Mouse (Mus musculus): Measurements from ENCODE around the gene Egfem1.

Egfem1 gene

GRCm38 (mm10) chr3:29578055-29578860 lies 496.4 kb downstream of the Egfem1 start:
- no peak for DNase-seq (ENCODE audit: inconsistent ontology term)

GRCm38 (mm10) chr3:29582749-29583148 lies 500.9 kb downstream of the Egfem1 start:
- DNase-seq (ENCODE audit: inconsistent ontology term): no peak

GRCm38 (mm10) chr3:29602140-29602539 lies 520.3 kb downstream of the Egfem1 start:
- DNase-seq (ENCODE audit: inconsistent ontology term): no peak

GRCm38 (mm10) chr3:29608713-29609112 lies 526.9 kb downstream of the Egfem1 start:
- DNase-seq (ENCODE audit: inconsistent ontology term): peak; percentile 16

GRCm38 (mm10) chr3:29609174-29609573 lies 527.4 kb downstream of the Egfem1 start:
- no peak for DNase-seq (ENCODE audit: inconsistent ontology term)

GRCm38 (mm10) chr3:29619586-29619985 lies 537.8 kb downstream of the Egfem1 start:
- no peak for DNase-seq (ENCODE audit: inconsistent ontology term)

GRCm38 (mm10) chr3:29639819-29640218 lies 558.0 kb downstream of the Egfem1 start:
- DNase-seq (ENCODE audit: inconsistent ontology term): no peak

GRCm38 (mm10) chr3:29666796-29667195 lies 585.0 kb downstream of the Egfem1 start:
- no peak for DNase-seq (ENCODE audit: inconsistent ontology term)

GRCm38 (mm10) chr3:29689367-29690285 lies 607.8 kb downstream of the Egfem1 start:
- DNase-seq (ENCODE audit: inconsistent ontology term): peak; percentile 82

GRCm38 (mm10) chr3:29701126-29701525 lies 619.3 kb downstream of the Egfem1 start:
- peak; percentile 79 for DNase-seq (ENCODE audit: inconsistent ontology term)

GRCm38 (mm10) chr3:29706816-29707215 lies 625.0 kb downstream of the Egfem1 start:
- no peak for DNase-seq (ENCODE audit: inconsistent ontology term)

GRCm38 (mm10) chr3:29707467-29707866 lies 625.6 kb downstream of the Egfem1 start:
- DNase-seq (ENCODE audit: inconsistent ontology term): no peak

GRCm38 (mm10) chr3:29726376-29726967 lies 644.6 kb downstream of the Egfem1 start:
- DNase-seq (ENCODE audit: inconsistent ontology term): no peak

- peak; percentile 29 for DNase-seq (ENCODE audit: inconsistent ontology term)
Measured at GRCm38 (mm10) chr3:29730062-29730760, 648.4 kb downstream of the Egfem1 start.

GRCm38 (mm10) chr3:29731509-29731908 lies 649.7 kb downstream of the Egfem1 start:
- no peak for DNase-seq (ENCODE audit: inconsistent ontology term)

- no peak for DNase-seq (ENCODE audit: inconsistent ontology term)
Measured at GRCm38 (mm10) chr3:29732626-29733025, 650.8 kb downstream of the Egfem1 start.

GRCm38 (mm10) chr3:29734251-29734650 lies 652.4 kb downstream of the Egfem1 start:
- no peak for DNase-seq (ENCODE audit: inconsistent ontology term)

- no peak for DNase-seq (ENCODE audit: inconsistent ontology term)
Measured at GRCm38 (mm10) chr3:29739292-29739691, 657.5 kb downstream of the Egfem1 start.
